Mouse (Mus musculus): ENCODE measurements around the gene Ttc19. TPM values are rescaled to one million over a fixed set of nuclear protein-coding genes. Genes with fewer than 3 reads are reported as not detected.

Ttc19 gene
- total and polyA plus RNA-seq, 2 experiments from 2014 or later = 47.5 to 49.1 TPM

DNA sequence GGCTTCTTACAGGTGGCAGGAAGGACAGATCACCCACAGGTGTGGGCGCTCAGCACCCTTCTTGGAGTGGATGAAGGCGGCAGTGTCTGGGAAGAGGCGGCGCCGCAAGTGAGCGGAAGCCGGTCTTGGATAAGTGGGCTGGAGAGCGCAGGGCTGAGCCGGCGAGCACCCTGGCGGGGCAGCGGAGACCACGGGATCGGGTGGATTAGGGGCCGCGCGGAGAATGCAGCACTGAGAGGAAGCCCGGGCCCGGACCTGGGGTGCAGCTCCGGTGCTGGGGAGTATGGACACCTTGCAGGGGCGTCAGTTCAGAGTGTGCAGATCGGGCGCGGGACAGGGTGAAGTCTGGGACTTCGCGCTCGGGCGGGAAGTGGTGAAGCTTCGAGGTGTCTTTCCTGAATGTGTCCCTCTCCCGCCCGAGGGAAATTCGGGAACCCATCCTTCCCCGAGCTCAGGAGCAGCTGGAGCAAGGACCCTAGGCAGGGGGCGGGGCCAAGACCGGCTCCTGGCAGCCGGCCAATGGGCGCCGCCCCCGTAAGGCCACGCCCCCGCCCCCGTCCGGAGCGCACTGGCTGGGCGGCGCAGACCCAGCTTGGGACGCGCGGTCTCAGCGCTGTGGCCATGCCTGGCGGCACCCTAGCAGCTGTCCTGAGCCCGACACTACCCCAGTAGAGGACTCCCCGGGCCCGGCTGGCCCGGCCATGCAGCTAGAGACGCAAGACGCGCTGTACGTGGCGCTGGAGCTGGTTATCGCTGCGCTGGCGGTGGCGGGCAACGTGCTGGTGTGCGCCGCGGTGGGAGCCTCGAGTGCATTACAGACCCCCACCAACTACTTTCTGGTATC lies 32.6 kb upstream of the Ttc19 start, which contains the start of gene Adora2b:
Adora2b (plus strand) TSS at position 584 of the 844 bp plus-strand sequence.
- DNase-seq (ENCODE audit: low spot score) (peak; percentile 59), ATAC-seq (ENCODE audit: low FRiP score) (peak; percentile 78)

DNA sequence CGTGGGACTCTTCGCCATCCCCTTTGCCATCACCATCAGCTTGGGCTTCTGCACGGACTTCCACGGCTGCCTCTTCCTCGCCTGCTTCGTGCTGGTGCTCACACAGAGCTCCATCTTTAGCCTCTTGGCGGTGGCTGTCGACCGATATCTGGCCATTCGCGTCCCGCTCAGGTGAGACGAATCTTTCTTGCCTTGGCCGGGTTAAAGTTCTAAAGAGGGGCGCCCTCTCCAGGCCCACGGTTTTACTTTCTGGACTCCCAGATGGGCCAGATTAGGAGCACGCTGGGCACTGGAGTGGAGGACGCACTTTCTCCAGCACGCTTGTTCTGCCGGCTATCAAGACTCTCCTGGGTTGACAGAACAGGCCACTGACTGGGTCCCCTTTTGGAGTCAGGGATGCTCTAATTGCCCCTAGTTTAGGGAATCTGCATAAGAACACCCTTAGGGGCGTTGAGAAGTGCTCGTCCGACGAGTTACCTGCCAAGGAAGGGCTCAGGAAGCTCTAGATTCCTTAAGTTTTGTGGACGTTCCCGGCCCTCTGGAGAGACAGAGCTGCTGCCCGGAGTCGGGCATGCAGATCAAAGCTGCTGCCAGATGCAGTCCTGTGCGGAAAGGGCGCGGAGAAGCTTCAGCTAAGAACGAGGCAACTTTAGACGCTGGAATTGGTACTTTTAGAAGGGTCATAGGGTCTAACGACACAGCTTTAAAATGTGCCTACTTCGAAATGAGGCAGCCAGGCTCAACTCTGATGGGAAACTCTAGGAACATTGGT lies 31.8 kb upstream of the Ttc19 start:
- peaks cover 14% of the 10 kb centered on the region for H3K27me3 ChIP-seq (ENCODE audit: insufficient read depth, low read length)
- DNase-seq (ENCODE audit: low spot score) (peak; percentile 25), ATAC-seq (ENCODE audit: low FRiP score) (peak; percentile 31; the same call in 1 of the 2 replicates)
- 0 out of 2 replicates have a peak overlapping the region, but pooled peaks have one; percentile 6 for H3K27ac ChIP-seq (ENCODE audit: low read depth, low read length)
- peaks cover 6% of the 10 kb centered on the region; the same call in 1 of the 2 replicates for H3K4me1 ChIP-seq (ENCODE audit: insufficient read depth, low read length)
- peak; percentile 48 for TF ChIP-seq CTCF (IDR thresholded peaks at IDR 0.05)
- H3K4me3 ChIP-seq (ENCODE audit: low read depth, low read length) = peak overlapping the region; percentile 67
- H3K36me3 ChIP-seq (ENCODE audit: insufficient read depth, low read length) = no peaks in the 10 kb centered on the region
- peak overlapping the region; percentile 45 for H3K9ac ChIP-seq (replicated peaks; ENCODE audit: low read length, poor library complexity, severe bottlenecking)
- peak overlapping the region; percentile 99 for H3K4me2 ChIP-seq (ENCODE audit: low read depth, low read length, poor library complexity, severe bottlenecking)
- H3K9me3 ChIP-seq (ENCODE audit: low read length) = no peaks in the 10 kb centered on the region
- WGBS = 2% methylated on average over 35 of the region's 35 CpGs

More for the DNA sequence above, 32.6 kb upstream of the Ttc19 start, which contains the start of gene Adora2b:
- Histone ChIP-seq H3K27me3 (ENCODE audit: insufficient read depth, low read length) (peaks cover 14% of the 10 kb centered on the region), H3K9ac (replicated peaks; ENCODE audit: low read length, poor library complexity, severe bottlenecking) (peak within 1 kb of the TSS; percentile 45), H3K27ac (ENCODE audit: low read depth, low read length) (0 out of 2 replicates have a peak within 1 kb of the TSS, but pooled peaks have one; percentile 6), H3K4me1 (ENCODE audit: insufficient read depth, low read length) (peaks cover 6% of the 10 kb centered on the region; the same call in 1 of the 2 replicates), H3K9me3 (ENCODE audit: low read length) (no peaks in the 10 kb centered on the region), H3K4me2 (ENCODE audit: low read depth, low read length, poor library complexity, severe bottlenecking) (peak within 1 kb of the TSS; percentile 99), H3K4me3 (ENCODE audit: low read depth, low read length) (peak within 1 kb of the TSS; percentile 67), H3K36me3 (ENCODE audit: insufficient read depth, low read length) (no peaks in the 10 kb centered on the region)
- no peak for TF ChIP-seq CTCF (IDR thresholded peaks at IDR 0.05)
- WGBS = under 1% methylated on average over 63 of the region's 69 CpGs

GRCm38 (mm10) chr11:62251047-62251446 lies 30.2 kb upstream of the Ttc19 start:
- Histone ChIP-seq H3K4me2 (ENCODE audit: low read depth, low read length, poor library complexity, severe bottlenecking) (no peak overlapping the region), H3K9me3 (ENCODE audit: low read length) (no peaks in the 10 kb centered on the region), H3K4me1 (ENCODE audit: insufficient read depth, low read length) (peaks cover 6% of the 10 kb centered on the region; the same call in 1 of the 2 replicates), H3K27me3 (ENCODE audit: insufficient read depth, low read length) (peaks cover 14% of the 10 kb centered on the region), H3K36me3 (ENCODE audit: insufficient read depth, low read length) (no peaks in the 10 kb centered on the region), H3K4me3 (ENCODE audit: low read depth, low read length) (no peak overlapping the region), H3K27ac (ENCODE audit: low read depth, low read length) (no peak overlapping the region), H3K9ac (replicated peaks; ENCODE audit: low read length, poor library complexity, severe bottlenecking) (no peak overlapping the region)
- ATAC-seq (ENCODE audit: low FRiP score) = no peak
- TF ChIP-seq CTCF (IDR thresholded peaks at IDR 0.05) = no peak
- WGBS = 82% methylated on average over 11 of the region's 11 CpGs
- no peak for DNase-seq (ENCODE audit: low spot score)

DNA sequence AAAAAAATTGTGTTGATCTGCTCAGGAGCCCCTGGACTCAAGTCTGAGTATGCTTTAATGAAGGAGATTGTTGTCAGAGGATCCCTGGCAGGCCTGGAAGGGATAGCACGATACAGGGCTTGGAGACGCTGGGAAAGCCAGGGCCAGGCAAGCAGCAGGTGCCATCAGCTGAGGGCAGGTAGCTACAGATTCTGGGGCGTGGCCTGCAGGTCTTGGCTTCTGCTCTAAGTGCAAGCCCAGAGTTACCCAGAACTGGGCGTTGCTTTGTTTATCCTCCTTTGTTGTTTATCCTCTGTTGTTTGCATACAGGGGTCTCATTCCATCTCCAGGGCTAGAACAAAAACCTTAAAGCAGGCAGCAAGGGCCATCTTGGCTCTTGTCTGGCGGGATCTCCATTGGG lies 27.9 kb upstream of the Ttc19 start:
- peaks cover 6% of the 10 kb centered on the region; the same call in 1 of the 2 replicates for H3K4me1 ChIP-seq (ENCODE audit: insufficient read depth, low read length)
- H3K9me3 ChIP-seq (ENCODE audit: low read length) = no peaks in the 10 kb centered on the region
- no peak overlapping the region for H3K9ac ChIP-seq (replicated peaks; ENCODE audit: low read length, poor library complexity, severe bottlenecking)
- DNase-seq (ENCODE audit: low spot score) = no peak
- H3K27ac ChIP-seq (ENCODE audit: low read depth, low read length) = no peak overlapping the region
- WGBS = 77% methylated on average over 5 of the region's 5 CpGs
- H3K4me3 ChIP-seq (ENCODE audit: low read depth, low read length) = no peak overlapping the region
- H3K36me3 ChIP-seq (ENCODE audit: insufficient read depth, low read length) = no peaks in the 10 kb centered on the region
- TF ChIP-seq CTCF (IDR thresholded peaks at IDR 0.05) = no peak
- peaks cover 14% of the 10 kb centered on the region for H3K27me3 ChIP-seq (ENCODE audit: insufficient read depth, low read length)
- ATAC-seq (ENCODE audit: low FRiP score) = no peak
- H3K4me2 ChIP-seq (ENCODE audit: low read depth, low read length, poor library complexity, severe bottlenecking) = no peak overlapping the region

DNA sequence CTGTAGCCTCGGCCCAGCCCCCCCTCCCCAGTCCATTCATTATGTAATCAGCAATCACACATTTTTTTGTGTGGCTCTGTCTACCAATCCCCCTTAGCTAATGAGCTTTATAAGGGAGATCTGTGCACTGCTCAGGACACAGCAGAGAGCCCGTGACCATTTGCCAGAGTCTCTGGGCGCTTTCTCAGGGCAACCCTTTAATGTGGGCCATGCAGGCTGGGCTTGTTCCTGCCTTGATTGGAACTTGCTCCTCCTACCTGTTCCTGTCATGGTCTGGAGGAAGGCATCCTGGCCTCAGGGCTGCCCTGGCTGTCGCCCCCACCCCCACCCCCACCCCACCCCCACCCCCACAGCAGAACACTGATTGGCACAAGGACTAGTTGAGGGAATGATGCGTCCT lies 22.1 kb upstream of the Ttc19 start:
- no peak for ATAC-seq (ENCODE audit: low FRiP score)
- TF ChIP-seq CTCF (IDR thresholded peaks at IDR 0.05) = no peak
- H3K4me1 ChIP-seq (ENCODE audit: insufficient read depth, low read length) = no peaks in the 10 kb centered on the region
- 53% methylated on average over 5 of the region's 5 CpGs for WGBS
- no peak overlapping the region for H3K4me2 ChIP-seq (ENCODE audit: low read depth, low read length, poor library complexity, severe bottlenecking)
- no peak overlapping the region for H3K4me3 ChIP-seq (ENCODE audit: low read depth, low read length)
- no peak overlapping the region for H3K9ac ChIP-seq (replicated peaks; ENCODE audit: low read length, poor library complexity, severe bottlenecking)
- H3K36me3 ChIP-seq (ENCODE audit: insufficient read depth, low read length) = no peaks in the 10 kb centered on the region
- DNase-seq (ENCODE audit: low spot score) = no peak
- H3K9me3 ChIP-seq (ENCODE audit: low read length) = no peaks in the 10 kb centered on the region
- no peaks in the 10 kb centered on the region for H3K27me3 ChIP-seq (ENCODE audit: insufficient read depth, low read length)
- H3K27ac ChIP-seq (ENCODE audit: low read depth, low read length) = no peak overlapping the region

Measured in midbrain, postnatal 0 days (tissue).